Mouse (Mus musculus) thymus, adult 2 months (tissue): ENCODE data around the gene Ap5b1. TPM values are rescaled to one million over a fixed set of nuclear protein-coding genes. Genes with fewer than 3 reads are reported as not detected.

ENCODE experiments used
- DNase-seq: peaks from one replicate; pipeline ENCODE4 v3.0.0; 2021
- H3K27ac ChIP-seq: fragments of 200-500 bp; 2 replicates; pipeline ENCODE4 v1.5.1; 2012; ENCODE audit warnings: low read length, control low read depth; ENCODE audit not compliant: control insufficient read depth, insufficient read depth
- H3K27me3 ChIP-seq: fragments of 200-500 bp; 2 replicates; pipeline ENCODE4 v1.6.1; 2012; ENCODE audit warnings: mild to moderate bottlenecking, low read length, moderate library complexity, mixed read lengths; ENCODE audit not compliant: control insufficient read depth, insufficient read depth
- H3K36me3 ChIP-seq: fragments of 200-500 bp; 2 replicates; pipeline ENCODE4 v1.6.1; 2012; ENCODE audit warnings: mild to moderate bottlenecking, low read length, moderate library complexity; ENCODE audit not compliant: control insufficient read depth, insufficient read depth
- H3K4me1 ChIP-seq: fragments of 200-500 bp; replicated peaks from 2 replicates; pipeline ENCODE4 v1.6.1; 2012; ENCODE audit warnings: low read length; ENCODE audit not compliant: control insufficient read depth, insufficient read depth
- H3K4me3 ChIP-seq: fragments of 200-500 bp; 2 replicates; pipeline ENCODE4 v1.5.1; 2012; ENCODE audit warnings: mild to moderate bottlenecking, low read length, control low read depth, moderate library complexity; ENCODE audit not compliant: control insufficient read depth, insufficient read depth
- CTCF ChIP-seq: fragments of 200-500 bp; IDR thresholded peaks from 2 replicates; pipeline ENCODE4 v1.5.1; 2012; ENCODE audit warnings: mild to moderate bottlenecking, control low read depth, low read length, moderate library complexity, borderline replicate concordance; ENCODE audit not compliant: control insufficient read depth, poor library complexity, insufficient read depth; ENCODE audit errors: extremely low read depth
- POLR2A ChIP-seq: fragments of 200-500 bp; IDR thresholded peaks from 2 replicates; pipeline ENCODE4 v1.6.1; 2012; ENCODE audit warnings: mild to moderate bottlenecking, low read length, control low read depth, moderate library complexity; ENCODE audit not compliant: control insufficient read depth, poor library complexity, insufficient read depth; ENCODE audit errors: extremely low read depth
- WGBS: fragments of 180-500 bp; shearing (Covaris S2); methylation state at CpG from one replicate; pipeline ENCODE4 v1.1.7; 2018; 5-methylcytosine and 5-hydroxymethylcytosine counted together
- polyA plus RNA-seq: library from polyadenylated mRNA; depleted of rRNA; stranded (reverse); fragments of >200 nt; gene quantifications from 2 replicates; pipeline ENCODE4 v1.2.3, GENCODE M21; 2012

Ap5b1 gene
- polyA plus RNA-seq, 1 experiment: 35.0 TPM

DNA sequence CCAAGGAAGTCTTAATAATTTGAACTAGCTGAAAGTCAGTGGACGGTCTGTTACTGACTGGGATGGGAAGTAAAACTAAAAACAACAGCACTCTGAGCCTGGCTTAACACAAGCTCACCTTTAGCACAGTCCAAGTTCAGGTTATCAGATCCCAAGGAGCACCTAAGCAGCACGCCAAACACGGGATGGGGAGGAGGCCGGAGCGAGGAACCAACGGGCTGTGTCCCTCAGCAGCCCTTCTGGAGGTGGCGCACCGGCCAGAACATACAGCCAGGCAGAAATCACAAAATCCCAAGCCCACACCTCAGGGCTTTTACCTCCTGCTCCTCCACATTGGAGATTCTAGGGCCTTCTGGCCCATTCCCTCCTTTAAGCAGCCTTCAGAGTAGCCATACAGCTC is 9.1 kb upstream of the Ap5b1 start:
- Histone ChIP-seq H3K4me1 (peaks cover 9% of the 10 kb centered on the region), H3K27me3 (peaks cover 16% of the 10 kb centered on the region; the same call in 1 of the 2 replicates), H3K4me3 (no peak overlapping the region), H3K27ac (no peak overlapping the region), H3K36me3 (no peaks in the 10 kb centered on the region)
- WGBS: 87% methylated on average over 8 of the region's 8 CpGs
- TF ChIP-seq CTCF: no peak
- TF ChIP-seq POLR2A: no peak
- DNase-seq: no peak

DNA sequence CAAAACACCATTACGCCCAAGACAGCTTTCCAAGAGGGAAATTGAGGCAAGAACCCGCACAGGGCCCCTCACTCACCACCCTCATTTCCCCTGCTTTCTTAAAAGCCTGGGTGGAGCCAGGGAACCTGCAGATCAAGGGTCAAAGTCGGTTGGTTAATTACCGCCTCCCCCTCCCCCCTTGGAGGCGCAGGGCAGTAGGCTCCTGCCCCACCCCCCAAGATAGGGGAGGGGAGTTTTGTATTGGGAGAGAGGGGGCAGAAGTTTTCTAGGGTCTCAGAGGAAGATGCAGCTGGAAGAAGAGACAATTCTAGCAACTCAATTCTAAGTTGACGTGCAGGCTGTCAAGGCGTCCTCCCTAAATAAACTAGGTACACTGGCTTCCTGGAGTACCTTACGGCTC is 8.6 kb upstream of the Ap5b1 start:
- Histone ChIP-seq H3K27ac (no peak overlapping the region), H3K27me3 (peaks cover 16% of the 10 kb centered on the region; the same call in 1 of the 2 replicates), H3K4me3 (no peak overlapping the region)

DNA sequence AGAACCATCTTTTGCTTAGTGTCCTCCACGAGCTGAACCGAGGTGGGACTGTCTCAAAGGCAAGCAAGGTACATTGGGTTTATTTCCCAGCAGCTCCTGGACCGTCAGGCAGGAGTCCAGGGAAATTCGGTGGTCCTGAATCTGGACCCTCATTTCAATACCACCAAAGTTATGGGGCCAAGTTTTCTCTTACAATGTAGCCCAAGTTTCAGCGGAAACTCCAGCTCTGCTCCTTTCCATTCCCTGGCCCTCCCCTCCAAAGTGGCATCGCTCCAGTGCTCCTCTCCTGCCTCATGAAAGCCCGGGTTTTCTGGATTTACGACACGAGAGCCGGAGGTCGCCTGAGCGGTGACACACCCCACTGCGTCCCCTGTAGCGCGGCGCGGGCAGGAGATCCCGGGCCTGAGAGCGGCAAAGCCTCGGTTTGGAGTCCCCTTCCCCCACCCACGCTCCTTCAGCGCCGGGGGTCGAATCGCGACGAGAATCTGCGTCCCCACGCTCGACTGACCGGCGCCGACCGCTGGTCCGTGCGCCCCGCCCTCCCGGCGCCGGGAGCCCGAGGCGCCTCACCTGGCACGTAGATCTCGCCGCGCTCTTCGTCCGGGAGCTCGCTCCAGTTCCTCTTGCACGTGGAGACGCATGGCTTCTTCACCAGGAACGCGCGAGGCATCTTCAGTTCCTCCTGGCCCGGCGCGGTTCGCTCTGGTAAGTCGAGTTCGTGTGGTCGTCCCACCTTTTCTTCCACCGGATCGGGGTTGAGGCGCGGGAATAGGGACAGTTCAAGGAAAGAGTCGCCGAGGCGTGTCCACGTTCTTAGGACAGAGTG is 8.0 kb upstream of the Ap5b1 start:
- 3% methylated on average over 69 of the region's 69 CpGs for WGBS
- Histone ChIP-seq H3K27me3 (peaks cover 16% of the 10 kb centered on the region; the same call in 1 of the 2 replicates), H3K4me3 (peak overlapping the region; percentile 0; the same call in 1 of the 2 replicates), H3K4me1 (peaks cover 9% of the 10 kb centered on the region), H3K27ac (no peak overlapping the region), H3K36me3 (no peaks in the 10 kb centered on the region)
- no peak for DNase-seq
- TF ChIP-seq POLR2A (no peak), CTCF (no peak)

More for the DNA sequence above, 8.6 kb upstream of the Ap5b1 start:
- DNase-seq: no peak
- TF ChIP-seq POLR2A: no peak
- TF ChIP-seq CTCF: no peak
- Histone ChIP-seq H3K36me3 (no peaks in the 10 kb centered on the region), H3K4me1 (peaks cover 9% of the 10 kb centered on the region)
- 59% methylated on average over 8 of the region's 8 CpGs for WGBS

DNA sequence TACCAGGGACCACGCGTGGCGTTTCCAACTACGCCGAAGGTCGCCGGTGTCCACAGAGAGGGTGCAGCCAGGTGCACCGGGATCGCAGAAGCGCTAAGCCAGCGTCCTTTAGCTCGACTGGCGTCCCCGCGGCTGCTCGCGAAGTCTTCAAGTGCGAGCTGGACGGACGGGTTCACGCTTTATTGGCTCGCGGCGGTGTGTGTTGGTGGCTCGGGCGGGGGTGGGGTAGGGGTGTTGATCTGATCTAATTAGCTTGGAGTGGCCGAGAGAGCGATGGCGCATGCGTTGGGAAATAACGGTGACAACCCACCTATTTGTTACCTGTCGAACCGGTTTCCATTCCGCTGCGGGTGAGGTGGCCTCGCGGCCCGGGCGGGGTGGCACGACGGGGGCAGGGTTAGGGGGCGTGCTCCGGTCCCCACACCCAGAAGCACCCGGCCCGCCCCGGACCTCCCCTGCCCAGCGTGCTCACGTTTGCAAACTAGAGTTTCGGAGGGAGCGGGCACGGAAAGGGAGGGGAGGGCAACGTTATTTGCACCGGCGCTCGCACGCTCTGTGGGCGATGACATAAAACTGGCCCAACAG is 7.3 kb upstream of the Ap5b1 start, which contains the start of gene Ovol1:
Gene Ovol1, minus strand, starts transcription at position 190 of the 585 bp plus-strand sequence.
- H3K4me1 ChIP-seq: peaks cover 9% of the 10 kb centered on the region
- no peak for DNase-seq
- no peak within 1 kb of the TSS for H3K27ac ChIP-seq
- 3% methylated on average over 57 of the region's 57 CpGs for WGBS
- H3K4me3 ChIP-seq: peak within 1 kb of the TSS; percentile 0; the same call in 1 of the 2 replicates
- peaks cover 16% of the 10 kb centered on the region; the same call in 1 of the 2 replicates for H3K27me3 ChIP-seq
- no peak for TF ChIP-seq CTCF
- no peaks in the 10 kb centered on the region for H3K36me3 ChIP-seq

DNA sequence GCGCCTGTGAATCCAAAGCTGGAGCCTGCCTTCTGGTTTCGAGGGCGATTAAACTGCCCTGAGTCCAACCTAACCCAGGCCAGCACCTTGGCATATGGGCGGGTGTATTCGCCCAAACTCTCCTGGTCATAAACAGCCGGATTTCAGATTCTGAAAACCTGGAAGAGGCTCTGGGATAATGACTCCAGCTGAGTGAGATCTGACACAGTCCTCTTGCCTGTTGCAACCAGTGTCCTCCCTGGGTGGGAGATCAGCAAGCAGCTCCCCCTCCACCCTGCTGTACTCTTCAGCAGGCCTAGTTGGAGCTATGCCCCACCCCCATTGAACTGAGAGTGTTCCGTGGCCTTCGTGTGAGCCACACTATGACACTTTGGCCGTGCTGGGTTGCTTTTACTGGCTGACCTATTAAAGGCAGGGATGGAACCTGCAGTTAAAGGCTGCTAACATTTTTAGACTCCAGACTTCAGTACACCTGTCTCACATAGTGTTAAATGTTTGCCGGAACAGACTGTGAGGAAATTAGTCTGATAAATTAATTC is 6.5 kb upstream of the Ap5b1 start:
- DNase-seq: no peak
- no peak overlapping the region for H3K4me3 ChIP-seq
- 48% methylated on average over 10 of the region's 10 CpGs for WGBS
- H3K27me3 ChIP-seq: peaks cover 16% of the 10 kb centered on the region; the same call in 1 of the 2 replicates
- H3K36me3 ChIP-seq: no peaks in the 10 kb centered on the region
- peaks cover 12% of the 10 kb centered on the region for H3K4me1 ChIP-seq
- TF ChIP-seq POLR2A (no peak), CTCF (no peak)
- no peak overlapping the region for H3K27ac ChIP-seq

DNA sequence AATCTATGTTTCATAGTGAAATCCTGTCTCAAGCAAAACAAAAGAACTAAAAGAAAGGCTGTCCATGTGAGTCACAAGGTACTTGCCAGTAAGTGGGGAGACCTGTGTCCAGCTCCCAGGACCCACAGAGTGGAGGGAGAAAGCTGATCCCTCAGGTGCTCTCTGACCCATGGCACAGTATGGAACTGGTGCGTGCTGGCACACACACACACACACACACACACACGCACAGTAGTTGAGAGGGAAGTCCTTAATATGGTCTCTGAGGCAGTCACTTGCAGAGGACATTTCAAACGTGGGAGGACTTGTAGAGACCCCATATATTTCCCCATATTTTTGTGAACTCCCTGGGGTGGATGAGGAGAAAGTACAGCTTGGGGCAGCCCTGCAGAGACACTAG is 5.9 kb upstream of the Ap5b1 start:
- Histone ChIP-seq H3K36me3 (no peaks in the 10 kb centered on the region), H3K4me3 (no peak overlapping the region), H3K4me1 (peaks cover 18% of the 10 kb centered on the region), H3K27me3 (peaks cover 16% of the 10 kb centered on the region; the same call in 1 of the 2 replicates), H3K27ac (no peak overlapping the region)
- no peak for DNase-seq
- TF ChIP-seq POLR2A (no peak), CTCF (no peak)
- 45% methylated on average over 3 of the region's 3 CpGs for WGBS
